Mouse (Mus musculus): ENCODE results near the gene Syf2. TPM values are rescaled to one million over a fixed set of nuclear protein-coding genes. Genes with fewer than 3 reads are reported as not detected.
A peak's percentile ranks its signal among the peaks of the same experiment; 100 is the strongest.

Syf2 gene
- total and polyA plus RNA-seq, 3 experiments: 94.6 to 165 (median 103) TPM

- Histone ChIP-seq H3K4me1 (ENCODE audit: control insufficient read depth in 1 of 2, insufficient read depth in 2 of 2, low read length in 2 of 2) (peaks cover 0 to 9% of the 10 kb centered on the region in 2 experiments; a peak in 1 of 4 replicates), H3K9me3 (replicated peaks; ENCODE audit: insufficient read depth, low read length) (no peaks in the 10 kb centered on the region), H3K27ac (ENCODE audit: control insufficient read depth, low read depth, low read length) (no peak overlapping the region), H3K9ac (ENCODE audit: control insufficient read depth, low read depth, low read length, poor library complexity, severe bottlenecking) (no peak overlapping the region), H3K79me2 (ENCODE audit: control insufficient read depth, insufficient read depth, low read length, poor library complexity) (no peaks in the 10 kb centered on the region), H3K27me3 (ENCODE audit: control insufficient read depth in 1 of 2, insufficient read depth in 2 of 2, low read length in 2 of 2) (no peaks in the 10 kb centered on the region), H3K36me3 (ENCODE audit: control insufficient read depth in 1 of 2, insufficient read depth in 2 of 2, low read length in 2 of 2) (no peaks in the 10 kb centered on the region), H3K4me3 (ENCODE audit: control insufficient read depth in 1 of 2, insufficient read depth in 1 of 2, low read depth in 2 of 2, low read length in 2 of 2) (no peak overlapping the region)
- TF ChIP-seq ZMIZ1 (IDR thresholded peaks at IDR 0.05; ENCODE audit: low read depth, low read length) (no peak), KAT2A (conservative IDR thresholded peaks at IDR 0.05; ENCODE audit: low read depth, low read length) (no peak), GABPA (IDR thresholded peaks at IDR 0.05; ENCODE audit: low read depth, low read length) (no peak), POLR2A (IDR thresholded peaks at IDR 0.05; ENCODE audit: control insufficient read depth in 1 of 2, insufficient read depth in 1 of 2, low read depth in 1 of 2, low read length in 2 of 2, poor library complexity in 1 of 2) (no peak), MYB (IDR thresholded peaks at IDR 0.05; ENCODE audit: low read depth, low read length) (no peak), USF1 (IDR thresholded peaks at IDR 0.05; ENCODE audit: low read depth, low read length) (no peak), MAFK (IDR thresholded peaks at IDR 0.05; ENCODE audit: borderline replicate concordance, low read depth, low read length) (no peak), TBP (IDR thresholded peaks at IDR 0.05; ENCODE audit: low read depth, low read length) (no peak), USF2 (IDR thresholded peaks at IDR 0.05; ENCODE audit: borderline replicate concordance in 1 of 2, insufficient read depth in 1 of 2, low read depth in 1 of 2, low read length in 2 of 2) (no peak), CTCF (IDR thresholded peaks at IDR 0.05 in 2 of 3, conservative IDR thresholded peaks at IDR 0.05 in 1 of 3; ENCODE audit: control insufficient read depth in 1 of 3, insufficient read depth in 1 of 3, low read depth in 2 of 3, low read length in 3 of 3, poor library complexity in 1 of 3, severe bottlenecking in 1 of 3) (no peak), MYC (IDR thresholded peaks at IDR 0.05; ENCODE audit: low read depth, low read length) (no peak), BHLHE40 (IDR thresholded peaks at IDR 0.05; ENCODE audit: borderline replicate concordance, low read depth, low read length) (no peak), HCFC1 (IDR thresholded peaks at IDR 0.05; ENCODE audit: low read depth, low read length) (no peak), NELFE (IDR thresholded peaks at IDR 0.05; ENCODE audit: low read depth, low read length) (no peak)
- DNase-seq (ENCODE audit: low read depth, low spot score): no peak
Observed at GRCm38 (mm10) chr4:134968605-134968976, 37.9 kb downstream of the Syf2 start.

GRCm38 (mm10) chr4:134975261-134975928, 44.7 kb downstream of the Syf2 start:
- peak; percentile 47 for DNase-seq (ENCODE audit: low read depth, low spot score)
- no peaks in the 10 kb centered on the region for H3K27me3 ChIP-seq (ENCODE audit: control insufficient read depth in 1 of 2, insufficient read depth in 2 of 2, low read length in 2 of 2)
- H3K4me3 ChIP-seq (ENCODE audit: control insufficient read depth in 1 of 2, insufficient read depth in 1 of 2, low read depth in 2 of 2, low read length in 2 of 2): no peak overlapping the region
- H3K4me1 ChIP-seq (ENCODE audit: control insufficient read depth in 1 of 2, insufficient read depth in 2 of 2, low read length in 2 of 2): no peaks in the 10 kb centered on the region
- no peak overlapping the region for H3K27ac ChIP-seq (ENCODE audit: control insufficient read depth, low read depth, low read length)
- H3K36me3 ChIP-seq (ENCODE audit: control insufficient read depth in 1 of 2, insufficient read depth in 2 of 2, low read length in 2 of 2): no peaks in the 10 kb centered on the region
- H3K9ac ChIP-seq (ENCODE audit: control insufficient read depth, low read depth, low read length, poor library complexity, severe bottlenecking): no peak overlapping the region
- H3K79me2 ChIP-seq (ENCODE audit: control insufficient read depth, insufficient read depth, low read length, poor library complexity): no peaks in the 10 kb centered on the region
- no peaks in the 10 kb centered on the region for H3K9me3 ChIP-seq (replicated peaks; ENCODE audit: insufficient read depth, low read length)
- TF ChIP-seq CHD2 (IDR thresholded peaks at IDR 0.05; ENCODE audit: low read length) (no peak), MAFK (IDR thresholded peaks at IDR 0.05; ENCODE audit: borderline replicate concordance, low read depth, low read length) (no peak), CTCF (IDR thresholded peaks at IDR 0.05 in 2 of 3, conservative IDR thresholded peaks at IDR 0.05 in 1 of 3; ENCODE audit: control insufficient read depth in 1 of 3, insufficient read depth in 1 of 3, low read depth in 2 of 3, low read length in 3 of 3, poor library complexity in 1 of 3, severe bottlenecking in 1 of 3) (peak; percentile 61 to 72 (median 65)), SMC3 (IDR thresholded peaks at IDR 0.05; ENCODE audit: low read depth, low read length) (0 out of 2 replicates have a peak, but pooled peaks have one; percentile 10), NELFE (IDR thresholded peaks at IDR 0.05; ENCODE audit: low read depth, low read length) (no peak)

Data from MEL (cell line).